Mouse (Mus musculus): ENCODE data around the gene Scyl2. TPM values are rescaled to one million over a fixed set of nuclear protein-coding genes. Genes with fewer than 3 reads are reported as not detected.
"Not testable (repeated sequence)": the region's sequence is repeated elsewhere in the genome, so short reads cannot be mapped to it uniquely, and the experiment has no call there.

Scyl2 gene
- polyA plus RNA-seq, 1 experiment: 41.9 TPM

GRCm38 (mm10) chr10:89707397-89707796 lies 21.3 kb upstream of the Scyl2 start:
- Histone ChIP-seq H3K27ac (ENCODE audit: insufficient read depth, low read length) (no peak overlapping the region), H3K4me1 (ENCODE audit: control insufficient read depth, insufficient read depth, low read length) (0 out of 2 replicates have a peak, but pooled peaks cover 4% of the 10 kb centered on the region), H3K4me3 (ENCODE audit: insufficient read depth, low read length) (no peak overlapping the region)
- TF ChIP-seq CTCF (IDR thresholded peaks at IDR 0.05; ENCODE audit: borderline replicate concordance, insufficient read depth, low read length) (no peak), POLR2A (IDR thresholded peaks at IDR 0.05; ENCODE audit: low read depth, low read length) (no peak)

- TF ChIP-seq POLR2A (IDR thresholded peaks at IDR 0.05; ENCODE audit: low read depth, low read length): no peak
- TF ChIP-seq CTCF (IDR thresholded peaks at IDR 0.05; ENCODE audit: borderline replicate concordance, insufficient read depth, low read length): no peak
- Histone ChIP-seq H3K4me1 (ENCODE audit: control insufficient read depth, insufficient read depth, low read length) (0 out of 2 replicates have a peak, but pooled peaks cover 3% of the 10 kb centered on the region), H3K4me3 (ENCODE audit: insufficient read depth, low read length) (no peak overlapping the region), H3K27ac (ENCODE audit: insufficient read depth, low read length) (no peak overlapping the region)
Measured at GRCm38 (mm10) chr10:89703042-89703441, 17.0 kb upstream of the Scyl2 start.

GRCm38 (mm10) chr10:89697956-89698355 lies 11.9 kb upstream of the Scyl2 start:
- H3K4me3 ChIP-seq (ENCODE audit: insufficient read depth, low read length): no peak overlapping the region
- no peak for TF ChIP-seq CTCF (IDR thresholded peaks at IDR 0.05; ENCODE audit: borderline replicate concordance, insufficient read depth, low read length)
- no peak for TF ChIP-seq POLR2A (IDR thresholded peaks at IDR 0.05; ENCODE audit: low read depth, low read length)

GRCm38 (mm10) chr10:89696270-89696669 lies 10.2 kb upstream of the Scyl2 start:
- H3K4me3 ChIP-seq (ENCODE audit: insufficient read depth, low read length); H3K27ac ChIP-seq (ENCODE audit: insufficient read depth, low read length); H3K4me1 ChIP-seq (ENCODE audit: control insufficient read depth, insufficient read depth, low read length): not testable (repeated sequence)

More at GRCm38 (mm10) chr10:89697956-89698355, 11.9 kb upstream of the Scyl2 start:
- Histone ChIP-seq H3K27ac (ENCODE audit: insufficient read depth, low read length) (no peak overlapping the region), H3K4me1 (ENCODE audit: control insufficient read depth, insufficient read depth, low read length) (no peaks in the 10 kb centered on the region)

- TF ChIP-seq CTCF (IDR thresholded peaks at IDR 0.05; ENCODE audit: borderline replicate concordance, insufficient read depth, low read length): no peak
- TF ChIP-seq POLR2A (IDR thresholded peaks at IDR 0.05; ENCODE audit: low read depth, low read length): no peak
- Histone ChIP-seq H3K4me3 (ENCODE audit: insufficient read depth, low read length) (no peak overlapping the region), H3K27ac (ENCODE audit: insufficient read depth, low read length) (no peak overlapping the region), H3K4me1 (ENCODE audit: control insufficient read depth, insufficient read depth, low read length) (no peaks in the 10 kb centered on the region)
Measured at GRCm38 (mm10) chr10:89695194-89695911, 9.3 kb upstream of the Scyl2 start.

GRCm38 (mm10) chr10:89690021-89690420 lies 3.9 kb upstream of the Scyl2 start:
- peaks cover 3% of the 10 kb centered on the region; the same call in 1 of the 2 replicates for H3K4me1 ChIP-seq (ENCODE audit: control insufficient read depth, insufficient read depth, low read length)
- no peak overlapping the region for H3K27ac ChIP-seq (ENCODE audit: insufficient read depth, low read length)
- H3K4me3 ChIP-seq (ENCODE audit: insufficient read depth, low read length): no peak overlapping the region
- TF ChIP-seq POLR2A (IDR thresholded peaks at IDR 0.05; ENCODE audit: low read depth, low read length): no peak
- no peak for TF ChIP-seq CTCF (IDR thresholded peaks at IDR 0.05; ENCODE audit: borderline replicate concordance, insufficient read depth, low read length)

GRCm38 (mm10) chr10:89687455-89687854 lies 1.4 kb upstream of the Scyl2 start:
- TF ChIP-seq CTCF (IDR thresholded peaks at IDR 0.05; ENCODE audit: borderline replicate concordance, insufficient read depth, low read length) (no peak), POLR2A (IDR thresholded peaks at IDR 0.05; ENCODE audit: low read depth, low read length) (no peak)
- peaks cover 9% of the 10 kb centered on the region for H3K4me1 ChIP-seq (ENCODE audit: control insufficient read depth, insufficient read depth, low read length)
- H3K4me3 ChIP-seq (ENCODE audit: insufficient read depth, low read length): no peak overlapping the region
- no peak overlapping the region for H3K27ac ChIP-seq (ENCODE audit: insufficient read depth, low read length)

GRCm38 (mm10) chr10:89685391-89686138 lies 520 bp downstream of the Scyl2 start:
- TF ChIP-seq POLR2A (IDR thresholded peaks at IDR 0.05; ENCODE audit: low read depth, low read length) (no peak), CTCF (IDR thresholded peaks at IDR 0.05; ENCODE audit: borderline replicate concordance, insufficient read depth, low read length) (no peak)
- peak overlapping the region; percentile 72 for H3K4me3 ChIP-seq (ENCODE audit: insufficient read depth, low read length)
- H3K4me1 ChIP-seq (ENCODE audit: control insufficient read depth, insufficient read depth, low read length): peaks cover 9% of the 10 kb centered on the region
- H3K27ac ChIP-seq (ENCODE audit: insufficient read depth, low read length): no peak overlapping the region

- H3K4me1 ChIP-seq (ENCODE audit: control insufficient read depth, insufficient read depth, low read length): peaks cover 9% of the 10 kb centered on the region
- no peak overlapping the region for H3K4me3 ChIP-seq (ENCODE audit: insufficient read depth, low read length)
- H3K27ac ChIP-seq (ENCODE audit: insufficient read depth, low read length): no peak overlapping the region
- TF ChIP-seq POLR2A (IDR thresholded peaks at IDR 0.05; ENCODE audit: low read depth, low read length): no peak
- no peak for TF ChIP-seq CTCF (IDR thresholded peaks at IDR 0.05; ENCODE audit: borderline replicate concordance, insufficient read depth, low read length)
Measured at GRCm38 (mm10) chr10:89682961-89683360, 3.1 kb downstream of the Scyl2 start.

GRCm38 (mm10) chr10:89682157-89682556 lies 3.9 kb downstream of the Scyl2 start:
- H3K4me1 ChIP-seq (ENCODE audit: control insufficient read depth, insufficient read depth, low read length): peaks cover 9% of the 10 kb centered on the region
- no peak overlapping the region for H3K4me3 ChIP-seq (ENCODE audit: insufficient read depth, low read length)
- TF ChIP-seq CTCF (IDR thresholded peaks at IDR 0.05; ENCODE audit: borderline replicate concordance, insufficient read depth, low read length): no peak
- TF ChIP-seq POLR2A (IDR thresholded peaks at IDR 0.05; ENCODE audit: low read depth, low read length): no peak
- H3K27ac ChIP-seq (ENCODE audit: insufficient read depth, low read length): no peak overlapping the region
